Mouse (Mus musculus) hindbrain, embryonic 16.5 days (tissue): ENCODE data around the gene Doc2b. TPM values are rescaled to one million over a fixed set of nuclear protein-coding genes. Genes with fewer than 3 reads are reported as not detected.

Source experiments
- ATAC-seq: fragments of 200-750 bp; cut with Nextera tagmentation; 2 replicates; pipeline ENCODE4 v1.8.0; 2017; ENCODE audit warnings: moderate TSS enrichment, moderate library complexity
- H3K27ac ChIP-seq: fragments of 300-500 bp; sonication (generic); 2 replicates; pipeline ENCODE4 v1.5.1; 2014; ENCODE audit warnings: low read depth, mild to moderate bottlenecking, control low read depth, low read length, moderate library complexity
- H3K27me3 ChIP-seq: fragments of 300-500 bp; sonication (generic); replicated peaks from 2 replicates; pipeline ENCODE4 v1.6.1; 2014; ENCODE audit warnings: low read length; ENCODE audit not compliant: control insufficient read depth, insufficient read depth
- H3K36me3 ChIP-seq: fragments of 300-500 bp; sonication (generic); 2 replicates; pipeline ENCODE4 v1.6.1; 2014; ENCODE audit warnings: mild to moderate bottlenecking, low read length, moderate library complexity, mixed read lengths; ENCODE audit not compliant: control insufficient read depth, insufficient read depth
- H3K4me1 ChIP-seq: fragments of 300-500 bp; sonication (generic); 2 replicates; pipeline ENCODE4 v1.6.1; 2014; ENCODE audit warnings: low read depth, low read length; ENCODE audit not compliant: control insufficient read depth, insufficient read depth
- H3K4me2 ChIP-seq: fragments of 300-500 bp; sonication (generic); 2 replicates; pipeline ENCODE4 v1.6.1; 2014; ENCODE audit warnings: mild to moderate bottlenecking, low read length, control low read depth, moderate library complexity
- H3K4me3 ChIP-seq: fragments of 300-500 bp; sonication (generic); 2 replicates; pipeline ENCODE4 v1.5.1; 2014; ENCODE audit warnings: mild to moderate bottlenecking, low read length, control low read depth, moderate library complexity
- H3K9ac ChIP-seq: fragments of 300-500 bp; sonication (generic); 2 replicates; pipeline ENCODE4 v1.6.1; 2014; ENCODE audit warnings: low read depth, mild to moderate bottlenecking, control low read depth, low read length, moderate library complexity
- H3K9me3 ChIP-seq: fragments of 300-500 bp; sonication (generic); 2 replicates; pipeline ENCODE4 v1.6.1; 2014; ENCODE audit warnings: mild to moderate bottlenecking, low read length, moderate library complexity; ENCODE audit not compliant: control insufficient read depth
- WGBS: fragments of 180-500 bp; shearing (Covaris S2); extraction: QIAGEN DNeasy Blood & Tissue Kit; methylation state at CpG from one replicate; pipeline ENCODE4 v1.1.7; 2014; 5-methylcytosine and 5-hydroxymethylcytosine counted together
- polyA plus RNA-seq: library from polyadenylated mRNA; unstranded; fragments of >200 nt; fragmentation: Nextera tagmentation; extraction: Ambion mirVana; gene quantifications from 2 replicates; pipeline ENCODE4 v1.2.1, GENCODE M21; 2015

The Doc2b gene
- polyA plus RNA-seq, 1 experiment from 2014 or later, result 4.2 TPM

GRCm38 (mm10) chr11:75756687-75757086 lies 39.2 kb downstream of the Doc2b start:
- Histone ChIP-seq H3K9me3 (no peaks in the 10 kb centered on the region), H3K4me1 (no peaks in the 10 kb centered on the region; the same call in 1 of the 2 replicates), H3K27me3 (no peaks in the 10 kb centered on the region), H3K9ac (no peak overlapping the region), H3K4me2 (no peak overlapping the region), H3K36me3 (peaks cover 33% of the 10 kb centered on the region), H3K4me3 (no peak overlapping the region), H3K27ac (no peak overlapping the region)
- 85% methylated on average over 8 of the region's 8 CpGs for WGBS
- ATAC-seq, result no peak

GRCm38 (mm10) chr11:75751082-75751481 lies 44.8 kb downstream of the Doc2b start:
- no peak overlapping the region for H3K27ac ChIP-seq
- no peak overlapping the region for H3K4me3 ChIP-seq
- WGBS, result 72% methylated on average over 4 of the region's 4 CpGs
- H3K4me2 ChIP-seq, result no peak overlapping the region
- peaks cover 29% of the 10 kb centered on the region for H3K4me1 ChIP-seq
- H3K9ac ChIP-seq, result no peak overlapping the region
- ATAC-seq, result no peak
- no peaks in the 10 kb centered on the region for H3K27me3 ChIP-seq
- H3K9me3 ChIP-seq, result no peaks in the 10 kb centered on the region
- H3K36me3 ChIP-seq, result peaks cover 6% of the 10 kb centered on the region; the same call in 1 of the 2 replicates

GRCm38 (mm10) chr11:75750537-75750936 lies 45.3 kb downstream of the Doc2b start:
- Histone ChIP-seq H3K27ac (no peak overlapping the region), H3K36me3 (0 out of 2 replicates have a peak, but pooled peaks cover 2% of the 10 kb centered on the region), H3K27me3 (no peaks in the 10 kb centered on the region), H3K4me3 (no peak overlapping the region), H3K9ac (no peak overlapping the region), H3K9me3 (no peaks in the 10 kb centered on the region), H3K4me2 (no peak overlapping the region), H3K4me1 (peaks cover 29% of the 10 kb centered on the region)
- ATAC-seq, result no peak
- WGBS, result 72% methylated on average over 1 of the region's 1 CpGs

DNA sequence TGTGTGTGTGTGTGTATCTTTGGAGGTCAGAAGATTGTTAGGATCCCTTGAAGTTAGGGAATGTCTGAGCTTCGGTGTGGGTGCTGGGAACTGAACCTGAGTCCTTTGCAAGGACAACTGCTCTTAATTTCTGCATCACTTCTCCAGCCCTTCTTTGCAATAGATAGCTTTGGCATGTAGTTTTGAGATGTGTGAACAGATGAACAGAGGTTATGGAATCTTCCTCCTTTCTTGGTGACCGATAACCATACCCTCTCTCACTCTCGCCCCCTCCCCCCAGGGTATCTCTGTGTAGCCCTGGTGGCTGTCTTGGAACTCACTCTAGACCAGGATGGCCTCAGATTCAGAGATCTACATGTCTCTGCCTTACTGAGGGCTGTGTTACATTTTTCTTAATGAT lies 51.1 kb downstream of the Doc2b start:
- Histone ChIP-seq H3K9ac (no peak overlapping the region), H3K27me3 (no peaks in the 10 kb centered on the region), H3K9me3 (no peaks in the 10 kb centered on the region), H3K36me3 (peaks cover 3% of the 10 kb centered on the region; the same call in 1 of the 2 replicates), H3K4me1 (peaks cover 30% of the 10 kb centered on the region), H3K4me3 (no peak overlapping the region), H3K4me2 (no peak overlapping the region), H3K27ac (no peak overlapping the region)
- ATAC-seq, result no peak
- WGBS, result 98% methylated on average over 3 of the region's 3 CpGs

DNA sequence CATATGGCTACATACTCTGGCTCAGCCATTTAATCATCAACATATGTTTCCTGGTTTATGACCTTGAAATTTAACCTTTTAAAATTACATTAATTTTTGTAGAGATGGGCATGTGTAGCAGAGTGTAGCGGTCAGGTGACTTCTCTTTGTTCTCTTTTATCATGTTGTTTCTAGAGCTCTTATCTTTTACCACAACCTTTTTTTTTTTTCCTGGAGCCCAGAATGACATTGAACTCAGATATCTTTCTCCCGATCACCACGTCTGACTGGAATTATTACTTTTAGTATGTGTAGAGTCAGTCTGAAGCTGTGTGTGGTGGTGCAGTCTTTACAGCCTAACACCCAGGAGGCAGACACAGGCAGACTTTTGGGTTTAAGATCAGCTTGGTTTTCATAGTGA lies 54.2 kb downstream of the Doc2b start:
- Histone ChIP-seq H3K4me2 (no peak overlapping the region), H3K4me3 (no peak overlapping the region), H3K36me3 (peaks cover 7% of the 10 kb centered on the region; the same call in 1 of the 2 replicates), H3K4me1 (peaks cover 22% of the 10 kb centered on the region), H3K27ac (no peak overlapping the region), H3K27me3 (no peaks in the 10 kb centered on the region), H3K9ac (no peak overlapping the region), H3K9me3 (no peaks in the 10 kb centered on the region)
- WGBS, result 76% methylated on average over 3 of the region's 3 CpGs
- no peak for ATAC-seq

- Histone ChIP-seq H3K4me1 (peaks cover 34% of the 10 kb centered on the region), H3K9me3 (no peaks in the 10 kb centered on the region), H3K36me3 (peaks cover 7% of the 10 kb centered on the region; the same call in 1 of the 2 replicates), H3K27me3 (no peaks in the 10 kb centered on the region), H3K4me3 (no peak overlapping the region), H3K27ac (no peak overlapping the region), H3K9ac (no peak overlapping the region), H3K4me2 (no peak overlapping the region)
- no peak for ATAC-seq
- 70% methylated on average over 3 of the region's 3 CpGs for WGBS
These were observed 55.6 kb downstream of the Doc2b start for GRCm38 (mm10) chr11:75740204-75740603.

DNA sequence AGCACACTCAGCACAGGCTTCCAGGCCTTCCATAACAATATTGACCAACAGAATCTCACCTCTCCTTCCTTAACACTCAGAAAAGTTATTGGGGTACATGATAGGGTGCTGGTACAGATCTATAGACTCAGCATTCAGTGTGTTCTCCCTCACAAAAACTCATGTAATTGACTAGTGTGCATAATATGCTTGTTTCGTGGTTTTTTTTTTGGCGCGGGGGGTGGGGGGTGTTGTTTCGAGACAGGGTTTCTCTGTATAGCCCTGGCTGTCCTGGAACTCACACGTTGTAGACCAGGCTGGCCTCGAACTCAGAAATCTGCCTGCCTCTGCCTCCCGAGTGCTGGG lies 57.4 kb downstream of the Doc2b start:
- Histone ChIP-seq H3K9me3 (no peaks in the 10 kb centered on the region), H3K36me3 (peaks cover 7% of the 10 kb centered on the region; the same call in 1 of the 2 replicates), H3K4me1 (peaks cover 41% of the 10 kb centered on the region), H3K4me2 (no peak overlapping the region), H3K4me3 (no peak overlapping the region), H3K27ac (no peak overlapping the region), H3K9ac (no peak overlapping the region), H3K27me3 (no peaks in the 10 kb centered on the region)
- WGBS, result 93% methylated on average over 7 of the region's 7 CpGs
- ATAC-seq, result no peak

GRCm38 (mm10) chr11:75737806-75738476 lies 57.9 kb downstream of the Doc2b start:
- Histone ChIP-seq H3K27ac (no peak overlapping the region), H3K9me3 (no peaks in the 10 kb centered on the region), H3K9ac (no peak overlapping the region), H3K27me3 (no peaks in the 10 kb centered on the region), H3K4me1 (peaks cover 41% of the 10 kb centered on the region), H3K36me3 (0 out of 2 replicates have a peak, but pooled peaks cover 4% of the 10 kb centered on the region), H3K4me2 (no peak overlapping the region), H3K4me3 (no peak overlapping the region)
- no peak for ATAC-seq
- 69% methylated on average over 2 of the region's 2 CpGs for WGBS

GRCm38 (mm10) chr11:75736978-75737377 lies 58.9 kb downstream of the Doc2b start:
- 61% methylated on average over 3 of the region's 3 CpGs for WGBS
- Histone ChIP-seq H3K27me3 (no peaks in the 10 kb centered on the region), H3K4me1 (peaks cover 43% of the 10 kb centered on the region), H3K4me3 (no peak overlapping the region), H3K36me3 (0 out of 2 replicates have a peak, but pooled peaks cover 4% of the 10 kb centered on the region), H3K27ac (no peak overlapping the region), H3K9ac (no peak overlapping the region), H3K9me3 (no peaks in the 10 kb centered on the region), H3K4me2 (peak overlapping the region; percentile 3; the same call in 1 of the 2 replicates)
- no peak for ATAC-seq
